Mouse (Mus musculus): ENCODE results near the gene Tmem217. TPM values are rescaled to one million over a fixed set of nuclear protein-coding genes. Genes with fewer than 3 reads are reported as not detected.
A peak's percentile ranks its signal among the peaks of the same experiment; 100 is the strongest.
"Not testable (repeated sequence)": the region's sequence is repeated elsewhere in the genome, so short reads cannot be mapped to it uniquely, and the experiment has no call there.

Gene Tmem217
- polyA plus RNA-seq, 1 experiment from 2014 or later, result 0.87 TPM

- H3K4me3 ChIP-seq (ENCODE audit: low read length), result no peak overlapping the region
- H3K36me3 ChIP-seq (ENCODE audit: control insufficient read depth, insufficient read depth, low read length), result no peaks in the 10 kb centered on the region; the same call in 1 of the 2 replicates
- ATAC-seq, result no peak
- H3K9me3 ChIP-seq (ENCODE audit: control insufficient read depth, low read length), result no peaks in the 10 kb centered on the region
- H3K27ac ChIP-seq (ENCODE audit: low read length), result no peak overlapping the region
- H3K4me2 ChIP-seq (ENCODE audit: low read depth, low read length), result no peak overlapping the region
- WGBS, result 70% methylated on average over 6 of the region's 6 CpGs
- H3K27me3 ChIP-seq (replicated peaks; ENCODE audit: control insufficient read depth, insufficient read depth, low read length), result no peaks in the 10 kb centered on the region
- H3K9ac ChIP-seq (ENCODE audit: low read depth, low read length), result no peak overlapping the region
- H3K4me1 ChIP-seq (ENCODE audit: control insufficient read depth, insufficient read depth, low read length), result peaks cover 11% of the 10 kb centered on the region
These were observed 52.7 kb downstream of the Tmem217 start for GRCm38 (mm10) chr17:29499511-29499910.

- 94% methylated on average over 2 of the region's 2 CpGs for WGBS
- not testable (repeated sequence) for H3K27me3 ChIP-seq (replicated peaks; ENCODE audit: control insufficient read depth, insufficient read depth, low read length); H3K27ac ChIP-seq (ENCODE audit: low read length); H3K9ac ChIP-seq (ENCODE audit: low read depth, low read length); H3K36me3 ChIP-seq (ENCODE audit: control insufficient read depth, insufficient read depth, low read length); H3K4me3 ChIP-seq (ENCODE audit: low read length); ATAC-seq; H3K4me2 ChIP-seq (ENCODE audit: low read depth, low read length); H3K9me3 ChIP-seq (ENCODE audit: control insufficient read depth, low read length)
- H3K4me1 ChIP-seq (ENCODE audit: control insufficient read depth, insufficient read depth, low read length), result peaks cover 11% of the 10 kb centered on the region
These were observed 53.2 kb downstream of the Tmem217 start for GRCm38 (mm10) chr17:29498952-29499351.

- peaks cover 15% of the 10 kb centered on the region for H3K4me1 ChIP-seq (ENCODE audit: control insufficient read depth, insufficient read depth, low read length)
These were observed 54.2 kb downstream of the Tmem217 start for GRCm38 (mm10) chr17:29498028-29498427.

GRCm38 (mm10) chr17:29497481-29497880 is 54.7 kb downstream of the Tmem217 start:
- 56% methylated on average over 1 of the region's 1 CpGs for WGBS
- not testable (repeated sequence) for H3K4me2 ChIP-seq (ENCODE audit: low read depth, low read length); H3K27ac ChIP-seq (ENCODE audit: low read length); H3K9me3 ChIP-seq (ENCODE audit: control insufficient read depth, low read length); H3K9ac ChIP-seq (ENCODE audit: low read depth, low read length); ATAC-seq; H3K36me3 ChIP-seq (ENCODE audit: control insufficient read depth, insufficient read depth, low read length); H3K27me3 ChIP-seq (replicated peaks; ENCODE audit: control insufficient read depth, insufficient read depth, low read length); H3K4me3 ChIP-seq (ENCODE audit: low read length)
- peaks cover 12% of the 10 kb centered on the region for H3K4me1 ChIP-seq (ENCODE audit: control insufficient read depth, insufficient read depth, low read length)

More at GRCm38 (mm10) chr17:29498028-29498427, 54.2 kb downstream of the Tmem217 start:
- no peaks in the 10 kb centered on the region for H3K9me3 ChIP-seq (ENCODE audit: control insufficient read depth, low read length)
- H3K27ac ChIP-seq (ENCODE audit: low read length), result no peak overlapping the region
- 45% methylated on average over 4 of the region's 4 CpGs for WGBS
- H3K27me3 ChIP-seq (replicated peaks; ENCODE audit: control insufficient read depth, insufficient read depth, low read length), result no peaks in the 10 kb centered on the region
- ATAC-seq, result no peak
- H3K9ac ChIP-seq (ENCODE audit: low read depth, low read length), result no peak overlapping the region
- H3K36me3 ChIP-seq (ENCODE audit: control insufficient read depth, insufficient read depth, low read length), result no peaks in the 10 kb centered on the region; the same call in 1 of the 2 replicates
- no peak overlapping the region for H3K4me3 ChIP-seq (ENCODE audit: low read length)
- no peak overlapping the region for H3K4me2 ChIP-seq (ENCODE audit: low read depth, low read length)

- Histone ChIP-seq H3K4me2 (ENCODE audit: low read depth, low read length) (no peak overlapping the region), H3K9ac (ENCODE audit: low read depth, low read length) (no peak overlapping the region), H3K9me3 (ENCODE audit: control insufficient read depth, low read length) (no peaks in the 10 kb centered on the region), H3K27me3 (replicated peaks; ENCODE audit: control insufficient read depth, insufficient read depth, low read length) (no peaks in the 10 kb centered on the region), H3K4me1 (ENCODE audit: control insufficient read depth, insufficient read depth, low read length) (peaks cover 9% of the 10 kb centered on the region), H3K4me3 (ENCODE audit: low read length) (no peak overlapping the region), H3K27ac (ENCODE audit: low read length) (no peak overlapping the region), H3K36me3 (ENCODE audit: control insufficient read depth, insufficient read depth, low read length) (no peaks in the 10 kb centered on the region; the same call in 1 of the 2 replicates)
- no peak for ATAC-seq
- WGBS, result 88% methylated on average over 3 of the region's 3 CpGs
These were observed 55.2 kb downstream of the Tmem217 start for GRCm38 (mm10) chr17:29497071-29497354.

- H3K9ac ChIP-seq (ENCODE audit: low read depth, low read length), result no peak overlapping the region
- no peaks in the 10 kb centered on the region for H3K27me3 ChIP-seq (replicated peaks; ENCODE audit: control insufficient read depth, insufficient read depth, low read length)
- H3K4me3 ChIP-seq (ENCODE audit: low read length), result no peak overlapping the region
- ATAC-seq, result no peak
- no peak overlapping the region for H3K4me2 ChIP-seq (ENCODE audit: low read depth, low read length)
- H3K27ac ChIP-seq (ENCODE audit: low read length), result no peak overlapping the region
- H3K9me3 ChIP-seq (ENCODE audit: control insufficient read depth, low read length), result no peaks in the 10 kb centered on the region
- WGBS, result 79% methylated on average over 6 of the region's 6 CpGs
- peaks cover 9% of the 10 kb centered on the region for H3K4me1 ChIP-seq (ENCODE audit: control insufficient read depth, insufficient read depth, low read length)
- H3K36me3 ChIP-seq (ENCODE audit: control insufficient read depth, insufficient read depth, low read length), result no peaks in the 10 kb centered on the region; the same call in 1 of the 2 replicates
These were observed 55.7 kb downstream of the Tmem217 start for GRCm38 (mm10) chr17:29496211-29497070.

GRCm38 (mm10) chr17:29494732-29495076 is 57.5 kb downstream of the Tmem217 start:
- Histone ChIP-seq H3K4me1 (ENCODE audit: control insufficient read depth, insufficient read depth, low read length) (peaks cover 9% of the 10 kb centered on the region), H3K27ac (ENCODE audit: low read length) (no peak overlapping the region), H3K4me3 (ENCODE audit: low read length) (no peak overlapping the region), H3K9ac (ENCODE audit: low read depth, low read length) (0 out of 2 replicates have a peak overlapping the region, but pooled peaks have one; percentile 4), H3K27me3 (replicated peaks; ENCODE audit: control insufficient read depth, insufficient read depth, low read length) (no peaks in the 10 kb centered on the region), H3K4me2 (ENCODE audit: low read depth, low read length) (no peak overlapping the region), H3K36me3 (ENCODE audit: control insufficient read depth, insufficient read depth, low read length) (no peaks in the 10 kb centered on the region; the same call in 1 of the 2 replicates), H3K9me3 (ENCODE audit: control insufficient read depth, low read length) (no peaks in the 10 kb centered on the region)
- ATAC-seq, result no peak
- WGBS, result 63% methylated on average over 7 of the region's 8 CpGs

- H3K27ac ChIP-seq (ENCODE audit: low read length), result no peak overlapping the region
- H3K36me3 ChIP-seq (ENCODE audit: control insufficient read depth, insufficient read depth, low read length), result no peaks in the 10 kb centered on the region; the same call in 1 of the 2 replicates
- no peak for ATAC-seq
- H3K27me3 ChIP-seq (replicated peaks; ENCODE audit: control insufficient read depth, insufficient read depth, low read length), result no peaks in the 10 kb centered on the region
- no peak overlapping the region for H3K4me3 ChIP-seq (ENCODE audit: low read length)
- 73% methylated on average over 10 of the region's 10 CpGs for WGBS
- H3K9me3 ChIP-seq (ENCODE audit: control insufficient read depth, low read length), result no peaks in the 10 kb centered on the region
- peaks cover 9% of the 10 kb centered on the region for H3K4me1 ChIP-seq (ENCODE audit: control insufficient read depth, insufficient read depth, low read length)
- H3K9ac ChIP-seq (ENCODE audit: low read depth, low read length), result 0 out of 2 replicates have a peak overlapping the region, but pooled peaks have one; percentile 4
- H3K4me2 ChIP-seq (ENCODE audit: low read depth, low read length), result no peak overlapping the region
These were observed 58.0 kb downstream of the Tmem217 start for GRCm38 (mm10) chr17:29494062-29494731.

- no peak for ATAC-seq
- H3K27me3 ChIP-seq (replicated peaks; ENCODE audit: control insufficient read depth, insufficient read depth, low read length), result no peaks in the 10 kb centered on the region
- peaks cover 13% of the 10 kb centered on the region for H3K4me1 ChIP-seq (ENCODE audit: control insufficient read depth, insufficient read depth, low read length)
- H3K9ac ChIP-seq (ENCODE audit: low read depth, low read length), result no peak overlapping the region; the same call in 1 of the 2 replicates
- H3K27ac ChIP-seq (ENCODE audit: low read length), result no peak overlapping the region
- peak overlapping the region; percentile 83; the same call in 1 of the 2 replicates for H3K4me2 ChIP-seq (ENCODE audit: low read depth, low read length)
- 75% methylated on average over 11 of the region's 11 CpGs for WGBS
- H3K4me3 ChIP-seq (ENCODE audit: low read length), result peak overlapping the region; percentile 92; the same call in 1 of the 2 replicates
- no peaks in the 10 kb centered on the region; the same call in 1 of the 2 replicates for H3K36me3 ChIP-seq (ENCODE audit: control insufficient read depth, insufficient read depth, low read length)
- no peaks in the 10 kb centered on the region for H3K9me3 ChIP-seq (ENCODE audit: control insufficient read depth, low read length)
These were observed 58.7 kb downstream of the Tmem217 start for GRCm38 (mm10) chr17:29493461-29493980.

Data from intestine, embryonic 16.5 days (tissue).